Mouse (Mus musculus) ovary, postnatal 36 days (tissue): ENCODE measurements around the gene Prpsap2.

ENCODE experiments used
- DNase-seq: peaks from one replicate; pipeline ENCODE4 v3.0.0; 2022; ENCODE audit warnings: low spot score, mixed read lengths

Gene Prpsap2

GRCm38 (mm10) chr11:61714346-61715117 is 47.4 kb downstream of the Prpsap2 start:
- DNase-seq = peak; percentile 43

GRCm38 (mm10) chr11:61713157-61713855 is 48.6 kb downstream of the Prpsap2 start:
- peak; percentile 56 for DNase-seq

GRCm38 (mm10) chr11:61708928-61709327 is 53.0 kb downstream of the Prpsap2 start:
- no peak for DNase-seq

- DNase-seq = no peak
These were observed 55.7 kb downstream of the Prpsap2 start for GRCm38 (mm10) chr11:61706232-61706631.

- no peak for DNase-seq
These were observed 56.3 kb downstream of the Prpsap2 start for GRCm38 (mm10) chr11:61705581-61705980.

GRCm38 (mm10) chr11:61702494-61702893 is 59.4 kb downstream of the Prpsap2 start:
- no peak for DNase-seq

GRCm38 (mm10) chr11:61701696-61702095 is 60.2 kb downstream of the Prpsap2 start:
- no peak for DNase-seq

- peak; percentile 26 for DNase-seq
These were observed 62.0 kb downstream of the Prpsap2 start for GRCm38 (mm10) chr11:61699933-61700332.

GRCm38 (mm10) chr11:61699460-61699859 is 62.4 kb downstream of the Prpsap2 start:
- no peak for DNase-seq

GRCm38 (mm10) chr11:61698852-61699251 is 63.0 kb downstream of the Prpsap2 start:
- no peak for DNase-seq

GRCm38 (mm10) chr11:61692996-61693395 is 68.9 kb downstream of the Prpsap2 start:
- DNase-seq = no peak

GRCm38 (mm10) chr11:61687595-61687994 is 74.3 kb downstream of the Prpsap2 start:
- no peak for DNase-seq

- no peak for DNase-seq
These were observed 74.9 kb downstream of the Prpsap2 start for GRCm38 (mm10) chr11:61686906-61687453.

- no peak for DNase-seq
These were observed 75.7 kb downstream of the Prpsap2 start for GRCm38 (mm10) chr11:61686141-61686540.

GRCm38 (mm10) chr11:61685119-61685725 is 76.7 kb downstream of the Prpsap2 start:
- DNase-seq = no peak

- DNase-seq = peak; percentile 67
These were observed 77.8 kb downstream of the Prpsap2 start, which contains the start of gene Fam83g for GRCm38 (mm10) chr11:61683907-61684731. Fam83g (plus strand) TSS chr11:61684091.
